Mouse (Mus musculus) liver, postnatal 0 days (tissue): ENCODE data around the gene Adamts4. TPM values are rescaled to one million over a fixed set of nuclear protein-coding genes. Genes with fewer than 3 reads are reported as not detected.

ENCODE experiments used
- ATAC-seq: fragments of 200-750 bp; cut with Nextera tagmentation; 2 replicates; pipeline ENCODE4 v1.8.0; 2017; ENCODE audit warnings: mild to moderate bottlenecking, moderate library complexity
- DNase-seq: peaks from one replicate; pipeline ENCODE4 v3.0.0-alpha.2; 2016
- H3K27ac ChIP-seq: fragments of 300-500 bp; sonication (generic); 2 replicates; pipeline ENCODE4 v1.5.1; 2014; ENCODE audit warnings: antibody characterized with exemption, moderate library complexity, mild to moderate bottlenecking, low read depth
- H3K27me3 ChIP-seq: fragments of 300-500 bp; sonication (generic); 2 replicates; pipeline ENCODE4 v1.6.1; 2014; ENCODE audit warnings: low read length, control low read depth, mixed read lengths; ENCODE audit not compliant: insufficient read depth
- H3K36me3 ChIP-seq: fragments of 300-500 bp; sonication (generic); replicated peaks from 2 replicates; pipeline ENCODE4 v1.6.1; 2014; ENCODE audit warnings: mild to moderate bottlenecking, control low read depth, low read length, moderate library complexity, mixed read lengths; ENCODE audit not compliant: insufficient read depth
- H3K4me1 ChIP-seq: fragments of 300-500 bp; sonication (generic); 2 replicates; pipeline ENCODE4 v1.6.1; 2014; ENCODE audit warnings: antibody characterized with exemption, mild to moderate bottlenecking, control low read depth; ENCODE audit not compliant: insufficient read depth
- H3K4me2 ChIP-seq: fragments of 300-500 bp; sonication (generic); 2 replicates; pipeline ENCODE4 v1.6.1; 2014; ENCODE audit warnings: low read depth, mild to moderate bottlenecking, low read length, moderate library complexity, mixed read lengths
- H3K4me3 ChIP-seq: fragments of 300-500 bp; sonication (generic); 2 replicates; pipeline ENCODE4 v1.5.1; 2014; ENCODE audit warnings: low read depth, low read length
- H3K9ac ChIP-seq: fragments of 300-500 bp; sonication (generic); replicated peaks from 2 replicates; pipeline ENCODE4 v1.6.1; 2014; ENCODE audit warnings: mild to moderate bottlenecking, moderate library complexity
- H3K9me3 ChIP-seq: fragments of 300-500 bp; sonication (generic); 2 replicates; pipeline ENCODE4 v1.6.1; 2016; ENCODE audit warnings: mild to moderate bottlenecking, control low read depth, low read length, mixed read lengths
- CTCF ChIP-seq: sonication (generic); IDR thresholded peaks from 2 replicates; pipeline ENCODE4 v1.5.1; 2016; ENCODE audit warnings: antibody characterized with exemption, low read depth
- EP300 ChIP-seq: IDR thresholded peaks from 2 replicates; pipeline ENCODE4 v1.6.1; 2016; ENCODE audit warnings: antibody characterized with exemption, low read depth, mild to moderate bottlenecking
- WGBS: fragments of 180-500 bp; shearing (Covaris S2); extraction: QIAGEN DNeasy Blood & Tissue Kit; methylation state at CpG from one replicate; pipeline ENCODE4 v1.1.7; 2014; ENCODE audit not compliant: insufficient replicate concordance; 5-methylcytosine and 5-hydroxymethylcytosine counted together
- polyA plus RNA-seq: library from polyadenylated mRNA; unstranded; fragments of >200 nt; fragmentation: Nextera tagmentation; extraction: Ambion mirVana; gene quantifications from 2 replicates; pipeline ENCODE4 v1.2.1, GENCODE M21; 2015

Adamts4 gene
- polyA plus RNA-seq, 1 experiment from 2014 or later = 0.51 TPM

GRCm38 (mm10) chr1:171222238-171223155 is 27.7 kb upstream of the Adamts4 start, which contains the start of gene Tomm40l:
Gene Tomm40l (minus strand): TSS chr1:171222514.
- H3K9me3 ChIP-seq = no peaks in the 10 kb centered on the region
- peaks cover 18% of the 10 kb centered on the region for H3K36me3 ChIP-seq
- peak within 1 kb of the TSS; percentile 95 for H3K27ac ChIP-seq
- WGBS = 2% methylated on average over 28 of the region's 28 CpGs
- H3K4me2 ChIP-seq = peak within 1 kb of the TSS; percentile 92
- peaks cover 19% of the 10 kb centered on the region for H3K4me1 ChIP-seq
- peak within 1 kb of the TSS; percentile 66 for H3K4me3 ChIP-seq
- DNase-seq (peak; percentile 89), ATAC-seq (peak; percentile 87)
- no peak; the same call in 1 of the 2 replicates for TF ChIP-seq EP300
- peak; percentile 80 for TF ChIP-seq CTCF
- H3K27me3 ChIP-seq = no peaks in the 10 kb centered on the region
- peak within 1 kb of the TSS; percentile 61 for H3K9ac ChIP-seq

- peak overlapping the region; percentile 61 for H3K9ac ChIP-seq
- peak overlapping the region; percentile 95 for H3K27ac ChIP-seq
- peaks cover 19% of the 10 kb centered on the region for H3K4me1 ChIP-seq
- TF ChIP-seq EP300 (no peak), CTCF (no peak)
- no peaks in the 10 kb centered on the region for H3K27me3 ChIP-seq
- peak overlapping the region; percentile 66 for H3K4me3 ChIP-seq
- peak overlapping the region; percentile 92 for H3K4me2 ChIP-seq
- WGBS = 55% methylated on average over 6 of the region's 6 CpGs
- ATAC-seq (no peak), DNase-seq (no peak)
- no peaks in the 10 kb centered on the region for H3K9me3 ChIP-seq
- peaks cover 18% of the 10 kb centered on the region for H3K36me3 ChIP-seq
Observed at GRCm38 (mm10) chr1:171223168-171223567, 27.1 kb upstream of the Adamts4 start.

GRCm38 (mm10) chr1:171223796-171224195 is 26.4 kb upstream of the Adamts4 start:
- H3K9ac ChIP-seq = no peak overlapping the region
- no peaks in the 10 kb centered on the region for H3K9me3 ChIP-seq
- H3K4me3 ChIP-seq = no peak overlapping the region
- WGBS = 61% methylated on average over 2 of the region's 2 CpGs
- TF ChIP-seq CTCF = no peak
- no peak; the same call in 1 of the 2 replicates for TF ChIP-seq EP300
- peak; percentile 62 for ATAC-seq
- peaks cover 19% of the 10 kb centered on the region for H3K4me1 ChIP-seq
- H3K4me2 ChIP-seq = no peak overlapping the region
- peak overlapping the region; percentile 95 for H3K27ac ChIP-seq
- peak; percentile 75 for DNase-seq
- H3K36me3 ChIP-seq = peaks cover 11% of the 10 kb centered on the region
- H3K27me3 ChIP-seq = no peaks in the 10 kb centered on the region

- WGBS = 68% methylated on average over 5 of the region's 5 CpGs
- peak within 1 kb of the TSS; percentile 65 for H3K9ac ChIP-seq
- peak within 1 kb of the TSS; percentile 63 for H3K4me2 ChIP-seq
- ATAC-seq = peak; percentile 25
- no peaks in the 10 kb centered on the region for H3K9me3 ChIP-seq
- H3K4me1 ChIP-seq = peaks cover 21% of the 10 kb centered on the region
- peak within 1 kb of the TSS; percentile 95 for H3K27ac ChIP-seq
- no peaks in the 10 kb centered on the region for H3K27me3 ChIP-seq
- TF ChIP-seq CTCF = 0 out of 2 replicates have a peak, but pooled peaks have one; percentile 4
- TF ChIP-seq EP300 = peak; percentile 69
- H3K4me3 ChIP-seq = peak within 1 kb of the TSS; percentile 50
- peaks cover 2% of the 10 kb centered on the region; the same call in 1 of the 2 replicates for H3K36me3 ChIP-seq
- DNase-seq = peak; percentile 77
Observed at GRCm38 (mm10) chr1:171224857-171225256, 25.4 kb upstream of the Adamts4 start, which contains the start of gene Apoa2. Gene Apoa2 (plus strand): TSS chr1:171225054.

- no peak for ATAC-seq
- Histone ChIP-seq H3K27me3 (no peaks in the 10 kb centered on the region), H3K36me3 (no peaks in the 10 kb centered on the region), H3K27ac (peak overlapping the region; percentile 95), H3K9ac (no peak overlapping the region), H3K4me2 (peak overlapping the region; percentile 63), H3K4me1 (peaks cover 24% of the 10 kb centered on the region), H3K4me3 (peak overlapping the region; percentile 50), H3K9me3 (no peaks in the 10 kb centered on the region)
- no peak for TF ChIP-seq EP300
- 41% methylated on average over 4 of the region's 4 CpGs for WGBS
- DNase-seq = no peak
Observed at GRCm38 (mm10) chr1:171226780-171227179, 23.4 kb upstream of the Adamts4 start.

- no peak overlapping the region for H3K9ac ChIP-seq
- peaks cover 24% of the 10 kb centered on the region for H3K4me1 ChIP-seq
- H3K36me3 ChIP-seq = no peaks in the 10 kb centered on the region
- peak overlapping the region; percentile 95; the same call in 1 of the 2 replicates for H3K27ac ChIP-seq
- no peaks in the 10 kb centered on the region for H3K27me3 ChIP-seq
- ATAC-seq (no peak), DNase-seq (no peak)
- no peak overlapping the region for H3K4me2 ChIP-seq
- H3K9me3 ChIP-seq = no peaks in the 10 kb centered on the region
- 43% methylated on average over 1 of the region's 1 CpGs for WGBS
- H3K4me3 ChIP-seq = no peak overlapping the region
- no peak for TF ChIP-seq CTCF
- TF ChIP-seq EP300 = no peak
Observed at GRCm38 (mm10) chr1:171227879-171228278, 22.3 kb upstream of the Adamts4 start.
